ENCODE assay signal across 38 mouse cellular contexts in genomic region chr1:179835753-179836425, GRCm38 (mm10). TPM values are rescaled to one million over a fixed set of nuclear protein-coding genes. Genes with fewer than 3 reads are reported as not detected.
DNase-seq lines count a peak whose midpoint lies in the region; ATAC-seq and TF ChIP-seq lines count a peak whose summit lies in the region.
"Had no signal": no experiment of that assay in that cellular context is flagged by ENCODE, and none has a peak within 500 bp of the region (broad histone marks: within the 10 kb centered on the region; RNA-seq: fewer than 3 reads in every experiment).

No protein-coding gene starts in this region.

- ATAC-seq in kidney, embryonic 14.5 days (ENCODE audit: low FRiP score, low TSS enrichment) = 0 out of 2 replicates have a peak, but pooled peaks have one; percentile 24
- ATAC-seq in liver, embryonic 12.5 days = no peak
- ATAC-seq in liver, postnatal 0 days = peak; percentile 60
- ATAC-seq: activated CD4-positive, CD25-positive, alpha-beta regulatory T cell, adult 4 months; CD4-positive, CD25-positive, alpha-beta regulatory T cell, adult 4 months; forebrain, embryonic 15.5 days; intestine, postnatal 0 days; midbrain, embryonic 13.5 days had no signal

- H3K4me2 ChIP-seq in kidney, embryonic 14.5 days (replicated peaks; ENCODE audit: low read depth, low read length) = no peak overlapping the region
- no peak overlapping the region for H3K4me2 ChIP-seq in liver, embryonic 12.5 days
- H3K4me2 ChIP-seq in liver, postnatal 0 days (ENCODE audit: low read depth, low read length) = no peak overlapping the region
- H3K4me2 ChIP-seq: embryonic facial prominence, embryonic 12.5 days; forebrain, embryonic 15.5 days; heart, embryonic 11.5 days; hindbrain, embryonic 14.5 days; lung, embryonic 15.5 days; midbrain, embryonic 13.5 days had no signal

- TF ChIP-seq CTCF in liver, postnatal 0 days (IDR thresholded peaks at IDR 0.05; ENCODE audit: low read depth) = no peak

- H3K27ac ChIP-seq in kidney, embryonic 14.5 days (ENCODE audit: low read depth, low read length) = peak overlapping the region; percentile 63; the same call in 1 of the 2 replicates
- 0 out of 2 replicates have a peak overlapping the region, but pooled peaks have one; percentile 1 for H3K27ac ChIP-seq in liver, embryonic 12.5 days
- H3K27ac ChIP-seq in liver, postnatal 0 days (ENCODE audit: low read depth) = peak overlapping the region; percentile 16; the same call in 1 of the 2 replicates
- H3K27ac ChIP-seq: embryonic facial prominence, embryonic 12.5 days; forebrain, embryonic 15.5 days; hindbrain, embryonic 14.5 days; lung, embryonic 15.5 days; midbrain, embryonic 13.5 days had no signal

- H3K27me3 ChIP-seq in kidney, embryonic 14.5 days (ENCODE audit: control insufficient read depth, insufficient read depth, low read length) = no peaks in the 10 kb centered on the region
- H3K27me3 ChIP-seq in liver, embryonic 12.5 days (replicated peaks) = no peaks in the 10 kb centered on the region
- no peaks in the 10 kb centered on the region for H3K27me3 ChIP-seq in liver, postnatal 0 days (ENCODE audit: insufficient read depth, low read length)
- H3K27me3 ChIP-seq: embryonic facial prominence, embryonic 12.5 days; forebrain, embryonic 15.5 days; lung, embryonic 15.5 days; midbrain, embryonic 13.5 days had no signal

- peak; percentile 42; the same call in 1 of the 2 replicates for TF ChIP-seq EP300 in liver, postnatal 0 days (IDR thresholded peaks at IDR 0.05; ENCODE audit: low read depth)

- no peaks in the 10 kb centered on the region for H3K36me3 ChIP-seq in kidney, embryonic 14.5 days (ENCODE audit: control insufficient read depth, insufficient read depth, low read length)
- H3K36me3 ChIP-seq in liver, embryonic 12.5 days = no peaks in the 10 kb centered on the region
- no peaks in the 10 kb centered on the region for H3K36me3 ChIP-seq in liver, postnatal 0 days (replicated peaks; ENCODE audit: insufficient read depth, low read length)
- H3K36me3 ChIP-seq: embryonic facial prominence, embryonic 12.5 days; forebrain, embryonic 15.5 days; lung, embryonic 15.5 days; midbrain, embryonic 13.5 days had no signal

- no peak for DNase-seq in kidney, adult 11 months
- peak; percentile 47 for DNase-seq in 416B (ENCODE audit: low read depth)
- DNase-seq in liver, postnatal 0 days = no peak
- no peak for DNase-seq in right cerebral cortex, postnatal 36 days (ENCODE audit: low spot score in 2 of 2)
- no peak for DNase-seq in heart, postnatal 4 days
- DNase-seq in heart, adult 11 months = no peak
- DNase-seq: adrenal gland, adult 2 months; adrenal gland, postnatal 36 days; cerebellum, adult 18-20 months; cerebellum, postnatal 14 days; gastrocnemius, postnatal 25 days; heart, adult 18-20 months; layer of hippocampus, postnatal 36 days; left cerebral cortex, postnatal 4 days; retina, postnatal 1 day; right cerebral cortex, postnatal 14 days; spleen, adult 18-20 months; thymus, postnatal 14 days had no signal

- H3K4me3 ChIP-seq in kidney, embryonic 14.5 days (ENCODE audit: low read length) = no peak overlapping the region
- H3K4me3 ChIP-seq in liver, embryonic 12.5 days = no peak overlapping the region
- no peak overlapping the region for H3K4me3 ChIP-seq in liver, postnatal 0 days (ENCODE audit: low read depth, low read length)
- H3K4me3 ChIP-seq: embryonic facial prominence, embryonic 12.5 days; forebrain, embryonic 15.5 days; lung, embryonic 15.5 days; megakaryocyte, embryonic 14.5 days; midbrain, embryonic 13.5 days had no signal

- no peak overlapping the region for H3K9ac ChIP-seq in kidney, embryonic 14.5 days (ENCODE audit: low read depth, low read length)
- H3K9ac ChIP-seq in liver, embryonic 12.5 days = no peak overlapping the region
- no peak overlapping the region for H3K9ac ChIP-seq in liver, postnatal 0 days (replicated peaks)
- H3K9ac ChIP-seq: embryonic facial prominence, embryonic 12.5 days; forebrain, embryonic 15.5 days; hindbrain, embryonic 14.5 days; lung, embryonic 15.5 days; midbrain, embryonic 13.5 days had no signal

- H3K4me1 ChIP-seq in kidney, embryonic 14.5 days (ENCODE audit: control insufficient read depth, insufficient read depth, low read length) = no peaks in the 10 kb centered on the region
- peaks cover 29% of the 10 kb centered on the region for H3K4me1 ChIP-seq in liver, embryonic 12.5 days
- peaks cover 6% of the 10 kb centered on the region; the same call in 1 of the 2 replicates for H3K4me1 ChIP-seq in liver, postnatal 0 days (ENCODE audit: insufficient read depth)
- H3K4me1 ChIP-seq: embryonic facial prominence, embryonic 12.5 days; forebrain, embryonic 15.5 days; lung, embryonic 15.5 days; midbrain, embryonic 13.5 days had no signal

- 83% methylated on average over 1 of the region's 1 CpGs for WGBS in kidney, embryonic 14.5 days
- 30% methylated on average over 1 of the region's 1 CpGs for WGBS in liver, embryonic 12.5 days (ENCODE audit: insufficient replicate concordance)
- WGBS in liver, postnatal 0 days (ENCODE audit: insufficient replicate concordance) = 51% methylated on average over 1 of the region's 1 CpGs

- H3K9me3 ChIP-seq in kidney, embryonic 14.5 days (ENCODE audit: control insufficient read depth, low read length) = peaks cover 6% of the 10 kb centered on the region; the same call in 1 of the 2 replicates
- H3K9me3 ChIP-seq in liver, embryonic 12.5 days (replicated peaks) = no peaks in the 10 kb centered on the region
- peaks cover 4% of the 10 kb centered on the region; the same call in 1 of the 2 replicates for H3K9me3 ChIP-seq in liver, postnatal 0 days (ENCODE audit: low read length)
- H3K9me3 ChIP-seq: forebrain, embryonic 15.5 days; lung, embryonic 15.5 days had no signal

RNA-seq across cellular contexts. Expression of gene Ahctf1, which starts 32.4 kb away (rescaled TPM):
- 35.1 and 41.3 TPM in 2 replicates for polyA plus RNA-seq in kidney, embryonic 14.5 days (2014; fragmentation: Nextera tagmentation; extraction: Ambion mirVana)
- polyA plus RNA-seq in liver, embryonic 12.5 days (2016; fragmentation: Nextera tagmentation; extraction: Ambion mirVana) = 35.4 and 35.8 TPM in 2 replicates
- polyA plus RNA-seq in liver, postnatal 0 days (2015; fragmentation: Nextera tagmentation; extraction: Ambion mirVana) = 8.1 and 9.2 TPM in 2 replicates
- 10 to 100 TPM; 27.9 to 32.6 TPM for total RNA-seq in heart, postnatal 4 days (2021)

RNA-seq across cellular contexts. Expression of gene Gm10518, which starts 32.7 kb away (rescaled TPM):
- polyA plus RNA-seq in kidney, embryonic 14.5 days (2014; fragmentation: Nextera tagmentation; extraction: Ambion mirVana) = 0.43 TPM in 1 of 2 replicates, not detected in the other
- 0.45 and 0.61 TPM in 2 replicates for polyA plus RNA-seq in liver, embryonic 12.5 days (2016; fragmentation: Nextera tagmentation; extraction: Ambion mirVana)
- 0.09 TPM in 1 of 2 replicates, not detected in the other for polyA plus RNA-seq in liver, postnatal 0 days (2015; fragmentation: Nextera tagmentation; extraction: Ambion mirVana)
- total RNA-seq in heart, postnatal 4 days (2021) = not detected
- total RNA-seq: adrenal gland, postnatal 36 days; gastrocnemius, adult 18-20 months; gastrocnemius, postnatal 25 days; heart, adult 18-20 months; layer of hippocampus, postnatal 36 days had no signal
- polyA plus RNA-seq: activated CD4-positive, CD25-positive, alpha-beta regulatory T cell, adult 4 months; adrenal gland, adult 2 months; brain, embryonic 14.5 days; CD4-positive, CD25-positive, alpha-beta regulatory T cell, adult 4 months; embryonic facial prominence, embryonic 12.5 days; forebrain, embryonic 15.5 days; frontal cortex, adult 2 months; heart, embryonic 16.5 days; hindbrain, embryonic 14.5 days; intestine, postnatal 0 days; large intestine, adult 2 months; limb, embryonic 14.5 days; lung, embryonic 15.5 days; stomach, embryonic 16.5 days; urinary bladder, adult 2 months had no signal

Comparison
In these comparisons a context has a peak if more than half of its experiments do, and no peak if none do; other contexts are left out.
1. H3K27ac ChIP-seq: peak in every context shown above with its lines; median percentile 63 in kidney, embryonic 14.5 days; 16 in liver, postnatal 0 days; 1 in liver, embryonic 12.5 days.